Mouse (Mus musculus) liver, embryonic 13.5 days (tissue): ENCODE measurements around the gene Rhoj. TPM values are rescaled to one million over a fixed set of nuclear protein-coding genes. Genes with fewer than 3 reads are reported as not detected.

Experiments used
- ATAC-seq: fragments of 200-750 bp; cut with Nextera tagmentation; 2 replicates; pipeline ENCODE4 v1.8.0; 2017; ENCODE audit warnings: low read depth, mild to moderate bottlenecking, moderate number of reproducible peaks, moderate library complexity
- DNase-seq: peaks from one replicate; pipeline ENCODE4 v3.0.0; 2022
- H3K27ac ChIP-seq: fragments of 300-500 bp; sonication (generic); 2 replicates; pipeline ENCODE4 v1.5.1; 2015; ENCODE audit warnings: moderate library complexity, mild to moderate bottlenecking, inconsistent platforms
- H3K27me3 ChIP-seq: fragments of 300-500 bp; sonication (generic); 2 replicates; pipeline ENCODE4 v1.6.1; 2015; ENCODE audit warnings: mild to moderate bottlenecking, inconsistent platforms
- H3K36me3 ChIP-seq: fragments of 300-500 bp; sonication (generic); 2 replicates; pipeline ENCODE4 v1.6.1; 2015; ENCODE audit warnings: mild to moderate bottlenecking, inconsistent platforms
- H3K4me1 ChIP-seq: fragments of 300-500 bp; sonication (generic); replicated peaks from 2 replicates; pipeline ENCODE4 v1.6.1; 2015; ENCODE audit warnings: inconsistent platforms
- H3K4me2 ChIP-seq: fragments of 300-500 bp; sonication (generic); 2 replicates; pipeline ENCODE4 v1.6.1; 2015; ENCODE audit warnings: inconsistent platforms, mild to moderate bottlenecking, moderate library complexity
- H3K4me3 ChIP-seq: fragments of 300-500 bp; sonication (generic); replicated peaks from 2 replicates; pipeline ENCODE4 v1.5.1; 2015; ENCODE audit warnings: mild to moderate bottlenecking, inconsistent platforms
- H3K9ac ChIP-seq: fragments of 300-500 bp; sonication (generic); 2 replicates; pipeline ENCODE4 v1.6.1; 2015; ENCODE audit warnings: mild to moderate bottlenecking, inconsistent platforms
- H3K9me3 ChIP-seq: fragments of 300-500 bp; sonication (generic); replicated peaks from 2 replicates; pipeline ENCODE4 v1.6.1; 2016; ENCODE audit warnings: inconsistent platforms
- WGBS: fragments of 180-500 bp; shearing (Covaris S2); methylation state at CpG from one replicate; pipeline ENCODE4 v1.1.7; 2015; ENCODE audit not compliant: insufficient replicate concordance; 5-methylcytosine and 5-hydroxymethylcytosine counted together
- polyA plus RNA-seq: library from polyadenylated mRNA; unstranded; fragments of >200 nt; fragmentation: Nextera tagmentation; extraction: Ambion mirVana; gene quantifications from 2 replicates; pipeline ENCODE4 v1.2.1, GENCODE M21; 2015

The Rhoj gene
- polyA plus RNA-seq, 1 experiment from 2014 or later = 7.8 TPM

- Histone ChIP-seq H3K36me3 (no peaks in the 10 kb centered on the region), H3K4me1 (no peaks in the 10 kb centered on the region), H3K4me3 (no peak overlapping the region), H3K27ac (no peak overlapping the region), H3K4me2 (no peak overlapping the region), H3K9me3 (no peaks in the 10 kb centered on the region), H3K9ac (no peak overlapping the region), H3K27me3 (no peaks in the 10 kb centered on the region)
- DNase-seq (no peak), ATAC-seq (no peak)
- 77% methylated on average over 20 of the region's 20 CpGs for WGBS
These were observed 86.1 kb downstream of the Rhoj start for GRCm38 (mm10) chr12:75394011-75394773.

GRCm38 (mm10) chr12:75396616-75397015 is 88.5 kb downstream of the Rhoj start:
- Histone ChIP-seq H3K27me3 (no peaks in the 10 kb centered on the region), H3K4me2 (no peak overlapping the region), H3K27ac (no peak overlapping the region), H3K4me3 (no peak overlapping the region), H3K9ac (no peak overlapping the region), H3K36me3 (no peaks in the 10 kb centered on the region), H3K4me1 (no peaks in the 10 kb centered on the region), H3K9me3 (no peaks in the 10 kb centered on the region)
- DNase-seq = no peak
- no peak for ATAC-seq
- WGBS = 72% methylated on average over 3 of the region's 3 CpGs

GRCm38 (mm10) chr12:75397077-75397476 is 89.0 kb downstream of the Rhoj start:
- 59% methylated on average over 7 of the region's 7 CpGs for WGBS
- no peaks in the 10 kb centered on the region for H3K4me1 ChIP-seq
- no peak overlapping the region for H3K27ac ChIP-seq
- H3K9ac ChIP-seq = no peak overlapping the region
- H3K4me2 ChIP-seq = no peak overlapping the region
- no peaks in the 10 kb centered on the region for H3K36me3 ChIP-seq
- H3K27me3 ChIP-seq = no peaks in the 10 kb centered on the region
- no peaks in the 10 kb centered on the region for H3K9me3 ChIP-seq
- no peak overlapping the region for H3K4me3 ChIP-seq
- ATAC-seq (no peak), DNase-seq (no peak)

GRCm38 (mm10) chr12:75412964-75413363 is 104.8 kb downstream of the Rhoj start:
- no peak for DNase-seq
- no peak for ATAC-seq
- H3K36me3 ChIP-seq = no peaks in the 10 kb centered on the region
- WGBS = 52% methylated on average over 9 of the region's 9 CpGs
- no peaks in the 10 kb centered on the region for H3K27me3 ChIP-seq
- no peak overlapping the region for H3K4me3 ChIP-seq
- no peaks in the 10 kb centered on the region for H3K4me1 ChIP-seq
- H3K4me2 ChIP-seq = no peak overlapping the region
- no peak overlapping the region for H3K27ac ChIP-seq
- H3K9ac ChIP-seq = no peak overlapping the region
- no peaks in the 10 kb centered on the region for H3K9me3 ChIP-seq

- Histone ChIP-seq H3K4me2 (no peak overlapping the region), H3K4me3 (no peak overlapping the region), H3K4me1 (no peaks in the 10 kb centered on the region), H3K27me3 (no peaks in the 10 kb centered on the region), H3K36me3 (no peaks in the 10 kb centered on the region), H3K27ac (no peak overlapping the region), H3K9me3 (no peaks in the 10 kb centered on the region), H3K9ac (no peak overlapping the region)
- ATAC-seq (no peak), DNase-seq (no peak)
- WGBS = 41% methylated on average over 6 of the region's 6 CpGs
These were observed 106.9 kb downstream of the Rhoj start for GRCm38 (mm10) chr12:75414991-75415390.

- Histone ChIP-seq H3K36me3 (no peaks in the 10 kb centered on the region), H3K4me3 (no peak within 1 kb of the TSS), H3K4me1 (no peaks in the 10 kb centered on the region), H3K9me3 (no peaks in the 10 kb centered on the region), H3K9ac (no peak within 1 kb of the TSS), H3K27ac (no peak within 1 kb of the TSS), H3K27me3 (no peaks in the 10 kb centered on the region), H3K4me2 (no peak within 1 kb of the TSS)
- ATAC-seq (no peak), DNase-seq (no peak)
- 73% methylated on average over 4 of the region's 4 CpGs for WGBS
These were observed 108.6 kb downstream of the Rhoj start, which contains the start of gene Gphb5 for GRCm38 (mm10) chr12:75416681-75417080. Gene Gphb5 (minus strand): TSS chr12:75416781.

GRCm38 (mm10) chr12:75424359-75424758 is 116.2 kb downstream of the Rhoj start:
- no peaks in the 10 kb centered on the region for H3K9me3 ChIP-seq
- H3K4me1 ChIP-seq = no peaks in the 10 kb centered on the region
- DNase-seq = no peak
- H3K27ac ChIP-seq = no peak overlapping the region
- no peak overlapping the region for H3K9ac ChIP-seq
- no peak for ATAC-seq
- H3K4me3 ChIP-seq = no peak overlapping the region
- H3K27me3 ChIP-seq = no peaks in the 10 kb centered on the region
- H3K4me2 ChIP-seq = no peak overlapping the region
- 65% methylated on average over 7 of the region's 7 CpGs for WGBS
- no peaks in the 10 kb centered on the region for H3K36me3 ChIP-seq

- 65% methylated on average over 4 of the region's 4 CpGs for WGBS
- Histone ChIP-seq H3K27me3 (no peaks in the 10 kb centered on the region), H3K4me3 (no peak overlapping the region), H3K4me1 (0 out of 2 replicates have a peak, but pooled peaks cover 2% of the 10 kb centered on the region), H3K9me3 (no peaks in the 10 kb centered on the region), H3K36me3 (no peaks in the 10 kb centered on the region), H3K4me2 (no peak overlapping the region), H3K9ac (no peak overlapping the region), H3K27ac (no peak overlapping the region)
- ATAC-seq (no peak), DNase-seq (no peak)
These were observed 116.7 kb downstream of the Rhoj start for GRCm38 (mm10) chr12:75424817-75425216.

- 63% methylated on average over 7 of the region's 7 CpGs for WGBS
- peaks cover 6% of the 10 kb centered on the region; the same call in 1 of the 2 replicates for H3K4me1 ChIP-seq
- no peaks in the 10 kb centered on the region for H3K27me3 ChIP-seq
- H3K9me3 ChIP-seq = no peaks in the 10 kb centered on the region
- no peaks in the 10 kb centered on the region for H3K36me3 ChIP-seq
- no peak overlapping the region for H3K4me2 ChIP-seq
- no peak overlapping the region for H3K4me3 ChIP-seq
- no peak overlapping the region for H3K27ac ChIP-seq
- H3K9ac ChIP-seq = no peak overlapping the region
- ATAC-seq (no peak), DNase-seq (no peak)
These were observed 117.8 kb downstream of the Rhoj start for GRCm38 (mm10) chr12:75425882-75426281.

GRCm38 (mm10) chr12:75428719-75429118 is 120.6 kb downstream of the Rhoj start:
- Histone ChIP-seq H3K36me3 (no peaks in the 10 kb centered on the region), H3K4me3 (no peak overlapping the region), H3K4me1 (peaks cover 6% of the 10 kb centered on the region; the same call in 1 of the 2 replicates), H3K9ac (no peak overlapping the region), H3K27me3 (no peaks in the 10 kb centered on the region), H3K27ac (no peak overlapping the region), H3K9me3 (no peaks in the 10 kb centered on the region), H3K4me2 (no peak overlapping the region)
- DNase-seq = no peak
- ATAC-seq = no peak
- 75% methylated on average over 6 of the region's 6 CpGs for WGBS

- peak; percentile 10 for DNase-seq
- H3K4me2 ChIP-seq = no peak overlapping the region
- no peak overlapping the region for H3K27ac ChIP-seq
- ATAC-seq = peak; percentile 65
- H3K4me1 ChIP-seq = peaks cover 6% of the 10 kb centered on the region; the same call in 1 of the 2 replicates
- no peaks in the 10 kb centered on the region for H3K27me3 ChIP-seq
- no peaks in the 10 kb centered on the region for H3K36me3 ChIP-seq
- WGBS = 84% methylated on average over 1 of the region's 1 CpGs
- H3K9ac ChIP-seq = no peak overlapping the region
- H3K9me3 ChIP-seq = no peaks in the 10 kb centered on the region
- no peak overlapping the region for H3K4me3 ChIP-seq
These were observed 121.7 kb downstream of the Rhoj start for GRCm38 (mm10) chr12:75429685-75430396.
